Mouse (Mus musculus): Measurements from ENCODE around the gene Exoc5.

DNA sequence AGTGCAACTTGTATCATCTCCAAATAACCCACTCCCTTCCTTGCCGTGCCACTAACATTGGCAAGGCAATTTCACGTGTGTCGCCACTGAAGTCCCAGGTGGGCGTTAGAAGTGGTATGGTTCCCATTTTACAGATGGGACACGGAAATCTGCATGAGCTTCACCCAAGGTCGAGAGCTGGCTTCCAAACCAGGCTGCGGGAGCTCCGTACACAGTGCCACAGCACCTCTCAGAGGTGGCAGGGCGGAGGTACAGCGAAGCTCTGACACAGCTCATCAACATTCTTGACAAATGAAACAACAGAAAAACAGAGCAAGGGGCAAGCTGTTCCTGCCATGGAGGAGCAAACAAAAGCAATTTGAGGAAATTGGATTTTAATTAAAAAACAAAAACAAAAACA lies 80.8 kb downstream of the Exoc5 start:
- TF ChIP-seq CTCF (IDR thresholded peaks at IDR 0.05; ENCODE audit: extremely low read depth, insufficient read depth, low read length) (peak; percentile 81), POLR2A (IDR thresholded peaks at IDR 0.05; ENCODE audit: extremely low read depth, insufficient read depth, low read length) (no peak)

Data from cortical plate, adult 2 months (tissue).